Mouse (Mus musculus) thymus, adult 2 months (tissue): Measurements from ENCODE around the gene Spock1. TPM values are rescaled to one million over a fixed set of nuclear protein-coding genes. Genes with fewer than 3 reads are reported as not detected.

Source experiments
- DNase-seq: peaks from one replicate; pipeline ENCODE4 v3.0.0; 2021
- H3K27ac ChIP-seq: fragments of 200-500 bp; 2 replicates; pipeline ENCODE4 v1.5.1; 2012; ENCODE audit warnings: low read length, control low read depth; ENCODE audit not compliant: control insufficient read depth, insufficient read depth
- H3K27me3 ChIP-seq: fragments of 200-500 bp; 2 replicates; pipeline ENCODE4 v1.6.1; 2012; ENCODE audit warnings: mild to moderate bottlenecking, low read length, moderate library complexity, mixed read lengths; ENCODE audit not compliant: control insufficient read depth, insufficient read depth
- H3K36me3 ChIP-seq: fragments of 200-500 bp; 2 replicates; pipeline ENCODE4 v1.6.1; 2012; ENCODE audit warnings: mild to moderate bottlenecking, low read length, moderate library complexity; ENCODE audit not compliant: control insufficient read depth, insufficient read depth
- H3K4me1 ChIP-seq: fragments of 200-500 bp; replicated peaks from 2 replicates; pipeline ENCODE4 v1.6.1; 2012; ENCODE audit warnings: low read length; ENCODE audit not compliant: control insufficient read depth, insufficient read depth
- H3K4me3 ChIP-seq: fragments of 200-500 bp; 2 replicates; pipeline ENCODE4 v1.5.1; 2012; ENCODE audit warnings: mild to moderate bottlenecking, low read length, control low read depth, moderate library complexity; ENCODE audit not compliant: control insufficient read depth, insufficient read depth
- CTCF ChIP-seq: fragments of 200-500 bp; IDR thresholded peaks from 2 replicates; pipeline ENCODE4 v1.5.1; 2012; ENCODE audit warnings: mild to moderate bottlenecking, control low read depth, low read length, moderate library complexity, borderline replicate concordance; ENCODE audit not compliant: control insufficient read depth, poor library complexity, insufficient read depth; ENCODE audit errors: extremely low read depth
- POLR2A ChIP-seq: fragments of 200-500 bp; IDR thresholded peaks from 2 replicates; pipeline ENCODE4 v1.6.1; 2012; ENCODE audit warnings: mild to moderate bottlenecking, low read length, control low read depth, moderate library complexity; ENCODE audit not compliant: control insufficient read depth, poor library complexity, insufficient read depth; ENCODE audit errors: extremely low read depth
- WGBS: fragments of 180-500 bp; shearing (Covaris S2); methylation state at CpG from one replicate; pipeline ENCODE4 v1.1.7; 2018; 5-methylcytosine and 5-hydroxymethylcytosine counted together
- polyA plus RNA-seq: library from polyadenylated mRNA; depleted of rRNA; stranded (reverse); fragments of >200 nt; gene quantifications from 2 replicates; pipeline ENCODE4 v1.2.3, GENCODE M21; 2012

Spock1 gene
- polyA plus RNA-seq, 1 experiment = 0.93 TPM

DNA sequence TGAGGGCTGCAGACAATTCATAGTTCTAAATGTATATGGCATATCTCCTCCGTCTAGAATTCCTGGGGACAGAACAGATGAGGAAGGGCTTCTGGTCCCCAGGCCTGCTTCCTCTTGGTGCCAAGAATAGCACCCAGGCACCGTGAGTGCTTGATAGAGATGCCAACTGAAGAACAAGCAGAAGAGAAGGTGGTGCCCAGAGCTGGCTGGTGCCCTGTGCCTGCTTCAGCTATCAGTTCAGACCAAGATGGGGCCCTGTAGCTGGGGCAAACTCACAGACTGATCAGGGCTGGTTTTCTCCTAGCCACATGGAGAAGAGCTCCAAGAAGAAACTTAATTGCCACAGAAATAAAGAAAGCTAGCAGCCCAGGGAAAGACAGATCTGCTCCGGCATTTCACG is 385.8 kb downstream of the Spock1 start:
- Histone ChIP-seq H3K27me3 (no peaks in the 10 kb centered on the region), H3K4me3 (no peak overlapping the region), H3K27ac (no peak overlapping the region), H3K4me1 (no peaks in the 10 kb centered on the region), H3K36me3 (no peaks in the 10 kb centered on the region)
- no peak for DNase-seq
- TF ChIP-seq POLR2A (no peak), CTCF (no peak)
- 62% methylated on average over 4 of the region's 4 CpGs for WGBS

DNA sequence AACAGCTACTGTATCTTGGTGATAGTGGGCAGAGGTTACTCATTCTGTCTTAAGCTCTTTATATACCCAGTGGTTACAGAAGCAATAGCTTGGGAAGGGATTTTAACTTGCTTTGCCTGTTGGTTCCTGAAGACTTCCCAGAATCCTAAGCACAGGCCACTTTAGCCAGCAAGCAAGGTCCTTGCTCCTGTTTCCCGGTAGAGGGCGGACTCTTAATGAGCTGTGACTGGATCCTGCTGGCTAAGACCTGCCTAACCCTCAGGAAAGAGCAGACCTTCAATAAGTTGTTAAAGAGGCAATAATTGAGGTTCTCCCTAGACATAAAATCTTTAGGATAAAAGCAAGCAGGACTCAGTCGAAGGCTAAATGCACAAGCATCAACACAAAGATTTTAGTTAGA is 387.0 kb downstream of the Spock1 start:
- DNase-seq = no peak
- no peak for TF ChIP-seq POLR2A
- no peak for TF ChIP-seq CTCF
- no peak overlapping the region for H3K4me3 ChIP-seq
- no peaks in the 10 kb centered on the region for H3K36me3 ChIP-seq
- WGBS = 34% methylated on average over 3 of the region's 3 CpGs
- H3K27me3 ChIP-seq = no peaks in the 10 kb centered on the region
- no peaks in the 10 kb centered on the region for H3K4me1 ChIP-seq
- no peak overlapping the region for H3K27ac ChIP-seq

DNA sequence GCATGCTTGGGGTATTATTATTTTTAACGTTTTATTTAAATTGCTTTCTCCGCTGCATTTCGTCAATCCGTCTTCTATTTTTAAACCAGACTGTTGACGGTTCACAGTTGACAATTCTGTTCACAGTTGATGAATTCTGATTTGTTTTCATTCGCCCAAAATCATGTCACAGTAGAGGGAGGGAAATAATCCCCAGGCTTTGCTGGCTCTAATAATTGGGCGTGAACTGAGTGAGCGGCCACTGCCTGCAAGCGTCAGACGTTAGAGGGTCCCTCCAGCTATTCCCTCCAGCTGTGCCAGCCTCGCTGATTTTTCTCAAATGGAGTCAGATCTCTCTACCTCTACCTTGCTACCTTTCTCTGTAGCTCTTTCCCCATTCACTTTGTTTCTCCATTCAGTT is 388.3 kb downstream of the Spock1 start:
- 88% methylated on average over 11 of the region's 11 CpGs for WGBS
- H3K4me3 ChIP-seq = no peak overlapping the region
- DNase-seq = no peak
- TF ChIP-seq CTCF (no peak), POLR2A (no peak)
- H3K4me1 ChIP-seq = no peaks in the 10 kb centered on the region
- H3K27me3 ChIP-seq = no peaks in the 10 kb centered on the region
- H3K36me3 ChIP-seq = no peaks in the 10 kb centered on the region
- H3K27ac ChIP-seq = no peak overlapping the region

DNA sequence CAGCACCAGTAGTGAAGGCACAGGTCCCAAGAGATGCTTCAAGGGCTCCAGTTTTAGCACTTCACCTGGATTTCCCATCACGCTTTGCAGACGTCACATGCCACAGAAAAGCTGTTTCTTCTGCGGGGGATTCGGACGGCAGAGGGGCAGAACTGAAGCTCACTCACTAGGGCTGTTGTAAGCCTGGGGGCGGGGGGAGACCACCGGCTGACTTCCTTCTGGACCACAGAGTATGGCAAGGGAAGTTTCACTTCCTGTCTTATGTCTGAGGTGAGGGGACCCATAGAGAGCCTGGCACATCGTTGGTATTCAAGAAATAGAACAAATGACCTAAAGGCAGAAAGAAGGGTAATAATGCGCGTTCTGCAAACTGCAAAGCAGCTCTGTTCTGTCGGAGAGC is 392.4 kb downstream of the Spock1 start:
- no peak for DNase-seq
- Histone ChIP-seq H3K36me3 (no peaks in the 10 kb centered on the region), H3K27me3 (no peaks in the 10 kb centered on the region), H3K27ac (no peak overlapping the region), H3K4me3 (no peak overlapping the region), H3K4me1 (no peaks in the 10 kb centered on the region)
- TF ChIP-seq CTCF (no peak), POLR2A (no peak)
- 16% methylated on average over 11 of the region's 11 CpGs for WGBS

DNA sequence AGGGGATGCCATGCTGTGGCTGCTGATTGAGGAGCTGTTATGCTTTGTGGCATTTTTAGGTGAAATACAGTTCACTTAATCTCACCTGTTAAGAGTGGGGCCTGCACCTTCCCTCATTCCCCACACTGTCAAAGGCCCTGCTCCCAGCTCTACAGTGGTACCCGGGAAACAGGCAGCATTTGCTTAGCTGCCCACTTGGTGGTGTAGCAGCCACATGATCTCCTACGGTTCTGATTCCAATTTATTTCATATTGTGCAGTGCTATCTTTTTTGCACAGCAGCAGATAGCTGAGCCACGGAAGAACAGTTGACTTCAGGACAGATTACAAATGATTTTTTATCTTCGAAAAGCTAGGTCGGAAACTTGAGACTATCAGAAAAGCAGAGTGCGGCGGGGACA is 406.6 kb downstream of the Spock1 start:
- Histone ChIP-seq H3K27ac (no peak overlapping the region), H3K4me3 (no peak overlapping the region), H3K27me3 (no peaks in the 10 kb centered on the region), H3K4me1 (no peaks in the 10 kb centered on the region), H3K36me3 (no peaks in the 10 kb centered on the region)
- TF ChIP-seq CTCF = no peak
- TF ChIP-seq POLR2A = no peak
- 90% methylated on average over 7 of the region's 7 CpGs for WGBS
- DNase-seq = no peak

DNA sequence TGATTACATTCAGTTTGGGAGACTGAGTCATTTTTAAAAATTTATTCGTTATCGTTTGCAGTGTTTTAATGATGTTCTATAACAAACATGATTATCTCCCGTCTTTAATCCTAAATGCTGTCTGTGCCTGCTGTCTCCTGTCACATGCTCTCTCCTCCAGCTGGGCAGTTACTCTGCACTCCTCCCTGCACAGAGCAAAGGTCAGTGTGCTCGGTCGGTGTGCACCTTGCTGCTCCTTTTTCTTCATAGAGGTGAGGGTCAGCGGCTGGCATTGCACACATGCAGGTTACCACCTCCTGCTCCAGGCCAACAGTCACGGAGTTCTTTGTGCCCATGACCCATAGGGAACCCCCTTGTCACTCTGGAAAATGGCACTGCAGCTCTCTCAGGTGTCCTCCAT is 411.4 kb downstream of the Spock1 start:
- Histone ChIP-seq H3K36me3 (no peaks in the 10 kb centered on the region), H3K27me3 (no peaks in the 10 kb centered on the region), H3K4me1 (no peaks in the 10 kb centered on the region), H3K27ac (no peak overlapping the region), H3K4me3 (no peak overlapping the region)
- WGBS = 91% methylated on average over 7 of the region's 7 CpGs
- DNase-seq = no peak
- TF ChIP-seq POLR2A = no peak
- TF ChIP-seq CTCF = no peak

DNA sequence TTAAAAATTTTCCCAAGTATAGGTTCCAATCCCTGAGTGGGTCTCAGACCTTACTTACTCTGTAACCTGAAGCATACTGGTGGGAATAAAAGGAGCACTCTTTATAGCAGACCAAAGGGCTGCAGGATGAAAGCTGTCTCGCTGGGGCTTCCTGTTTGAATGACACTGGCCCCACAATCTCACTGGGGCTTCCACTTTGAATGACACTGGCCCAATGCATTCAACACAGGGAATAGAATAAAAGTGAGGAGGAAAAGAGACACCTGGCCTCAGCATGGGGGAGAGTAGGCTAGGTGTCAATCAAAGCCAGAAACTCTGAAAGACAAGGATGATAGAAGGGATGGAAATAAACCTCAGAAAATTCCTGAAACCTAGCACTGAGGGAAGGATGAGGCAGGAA is 413.3 kb downstream of the Spock1 start:
- no peak for DNase-seq
- Histone ChIP-seq H3K4me3 (no peak overlapping the region), H3K36me3 (no peaks in the 10 kb centered on the region), H3K4me1 (no peaks in the 10 kb centered on the region), H3K27ac (no peak overlapping the region), H3K27me3 (no peaks in the 10 kb centered on the region)
- TF ChIP-seq POLR2A = no peak
- no peak for TF ChIP-seq CTCF
- 36% methylated on average over 1 of the region's 1 CpGs for WGBS
